Mouse (Mus musculus): ENCODE data around the gene Efna1. TPM values are rescaled to one million over a fixed set of nuclear protein-coding genes. Genes with fewer than 3 reads are reported as not detected.

The Efna1 gene
- polyA plus RNA-seq, 1 experiment from 2014 or later = 17.7 TPM

DNA sequence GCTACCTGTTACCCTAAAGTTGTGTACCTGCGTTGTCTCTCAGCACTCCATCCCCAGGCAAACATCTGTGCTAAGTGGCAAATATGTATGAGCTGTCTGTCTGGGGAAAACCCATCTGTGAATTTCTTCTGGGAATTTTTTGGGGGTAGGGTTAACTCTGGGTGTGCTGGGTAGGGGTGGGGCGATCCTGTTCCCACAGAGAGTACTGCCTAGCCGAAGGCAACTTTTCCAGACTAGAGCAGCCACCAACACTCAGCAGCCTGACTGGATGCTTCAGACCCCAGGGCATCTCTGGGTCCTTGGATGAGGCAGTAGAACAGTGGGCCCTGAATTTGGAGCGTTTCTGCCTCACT is 1.3 kb upstream of the Efna1 start:
- H3K9me3 ChIP-seq = no peaks in the 10 kb centered on the region
- H3K27me3 ChIP-seq (ENCODE audit: insufficient read depth, poor library complexity, severe bottlenecking) = peaks cover 53% of the 10 kb centered on the region
- H3K27ac ChIP-seq = peak overlapping the region; percentile 73
- H3K4me3 ChIP-seq = peak overlapping the region; percentile 62; the same call in 1 of the 2 replicates
- H3K4me1 ChIP-seq (replicated peaks) = peaks cover 59% of the 10 kb centered on the region
- no peak for DNase-seq (ENCODE audit: low spot score)
- 28% methylated on average over 4 of the region's 4 CpGs for WGBS
- H3K36me3 ChIP-seq = no peaks in the 10 kb centered on the region

DNA sequence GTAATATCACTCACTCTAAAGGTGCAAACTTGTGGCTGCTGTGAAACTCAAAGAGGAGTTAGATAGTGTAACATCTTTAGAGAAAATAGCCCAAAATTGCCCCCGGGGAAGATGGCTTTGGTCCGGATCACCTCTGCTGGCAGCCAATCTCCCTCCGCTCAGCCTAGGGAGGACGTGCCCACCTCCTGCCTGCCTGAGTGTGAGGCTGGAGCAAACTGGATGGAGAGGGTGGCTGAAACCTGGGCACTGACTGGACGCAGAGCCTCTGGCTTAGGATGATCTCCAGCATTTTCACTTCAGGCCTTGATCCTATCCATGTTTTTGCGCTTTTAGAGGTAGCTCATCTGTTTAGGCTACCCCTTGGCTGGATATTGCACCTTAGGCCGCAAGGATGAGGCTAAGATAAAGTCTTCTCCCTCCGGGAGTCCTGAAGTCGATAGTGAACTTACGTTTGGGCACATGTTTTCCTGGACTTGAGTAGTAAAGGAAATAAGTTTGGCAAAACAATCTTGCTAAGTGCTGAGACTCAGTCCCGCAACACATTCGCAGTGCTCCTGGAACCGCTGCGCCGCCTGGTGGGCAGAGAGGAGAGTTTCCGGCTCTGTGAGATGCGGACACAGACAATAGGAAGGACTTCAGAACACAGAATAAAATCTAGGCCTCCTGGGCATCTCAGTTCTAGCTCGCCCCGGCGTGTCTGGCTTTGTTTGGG is 793 bp upstream of the Efna1 start:
- Histone ChIP-seq H3K4me1 (replicated peaks) (peaks cover 64% of the 10 kb centered on the region), H3K27ac (peak overlapping the region; percentile 78), H3K9me3 (no peaks in the 10 kb centered on the region), H3K36me3 (no peaks in the 10 kb centered on the region), H3K4me3 (peak overlapping the region; percentile 62), H3K27me3 (ENCODE audit: insufficient read depth, poor library complexity, severe bottlenecking) (peaks cover 59% of the 10 kb centered on the region)
- DNase-seq (ENCODE audit: low spot score) = peak; percentile 87
- 11% methylated on average over 20 of the region's 20 CpGs for WGBS

DNA sequence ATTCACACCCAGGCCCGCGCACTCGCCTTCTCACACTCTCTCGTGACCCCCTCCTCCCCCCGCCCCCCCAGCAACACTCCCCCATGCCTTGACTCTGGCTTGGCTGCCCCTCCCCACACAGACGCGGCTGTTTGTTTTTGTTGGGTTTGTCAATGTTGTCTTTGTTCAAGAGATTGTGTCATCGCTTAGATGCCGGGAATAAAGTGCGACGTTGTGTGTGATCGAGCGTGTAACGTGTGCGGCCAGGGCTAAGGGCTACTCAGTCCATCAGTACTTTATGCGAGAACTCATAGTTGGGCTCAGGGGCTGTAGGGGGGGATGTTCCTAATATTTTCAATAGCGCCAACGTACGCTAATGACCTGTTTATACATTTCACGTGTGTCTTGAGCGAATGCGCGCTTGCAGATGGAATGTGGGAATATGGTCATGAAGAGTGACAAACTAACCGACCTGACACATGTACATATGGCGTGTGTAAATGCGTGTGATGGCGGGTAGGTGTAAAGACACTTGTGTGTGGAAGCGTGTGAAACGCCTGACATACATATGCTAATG is 814 bp downstream of the Efna1 start:
- H3K27me3 ChIP-seq (ENCODE audit: insufficient read depth, poor library complexity, severe bottlenecking) = peaks cover 69% of the 10 kb centered on the region
- peak overlapping the region; percentile 78 for H3K27ac ChIP-seq
- DNase-seq (ENCODE audit: low spot score) = peak; percentile 38
- H3K36me3 ChIP-seq = no peaks in the 10 kb centered on the region
- H3K4me3 ChIP-seq = peak overlapping the region; percentile 62
- no peaks in the 10 kb centered on the region for H3K9me3 ChIP-seq
- WGBS = under 1% methylated on average over 29 of the region's 29 CpGs
- H3K4me1 ChIP-seq (replicated peaks) = peaks cover 60% of the 10 kb centered on the region

DNA sequence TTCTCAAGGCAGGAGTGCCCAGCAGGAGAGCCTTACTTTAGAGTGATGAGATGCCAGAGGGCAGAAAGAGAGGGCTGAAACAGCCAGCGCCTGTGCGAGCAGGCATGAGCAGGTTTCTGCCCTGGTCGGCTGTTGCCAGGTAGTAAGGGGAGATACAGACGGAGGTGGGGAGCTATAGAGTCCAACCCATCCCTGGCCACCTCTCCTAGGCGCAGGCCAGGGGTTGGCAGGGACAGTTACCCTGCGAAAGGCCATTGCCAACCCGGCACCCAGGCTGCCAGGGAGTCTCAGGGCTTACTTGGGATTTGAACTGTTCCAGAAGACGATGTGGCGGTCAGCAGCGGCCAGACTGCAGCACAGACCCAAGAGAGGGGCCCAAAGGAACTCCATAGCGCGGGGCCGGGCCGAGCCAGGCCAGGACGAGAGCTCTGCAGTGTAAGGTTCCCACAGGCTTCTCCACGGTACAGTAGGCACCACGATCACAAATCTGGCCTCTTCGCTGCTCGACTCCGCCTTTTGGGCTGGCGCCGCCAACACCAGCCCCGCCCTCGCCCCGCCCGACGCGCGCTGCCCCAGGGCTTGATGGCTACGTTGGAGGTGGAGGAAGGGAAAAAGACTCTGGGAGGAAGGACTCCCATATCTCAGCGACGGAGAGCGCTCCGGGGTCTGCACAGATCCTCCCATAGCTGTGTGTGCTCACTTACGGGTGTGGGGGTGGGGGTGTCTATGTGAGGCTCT is 1.6 kb downstream of the Efna1 start:
- peak overlapping the region; percentile 62 for H3K4me3 ChIP-seq
- peak overlapping the region; percentile 78 for H3K27ac ChIP-seq
- peak; percentile 78 for DNase-seq (ENCODE audit: low spot score)
- H3K36me3 ChIP-seq = no peaks in the 10 kb centered on the region
- peaks cover 65% of the 10 kb centered on the region for H3K27me3 ChIP-seq (ENCODE audit: insufficient read depth, poor library complexity, severe bottlenecking)
- H3K9me3 ChIP-seq = no peaks in the 10 kb centered on the region
- WGBS = 2% methylated on average over 35 of the region's 35 CpGs
- H3K4me1 ChIP-seq (replicated peaks) = peaks cover 60% of the 10 kb centered on the region

DNA sequence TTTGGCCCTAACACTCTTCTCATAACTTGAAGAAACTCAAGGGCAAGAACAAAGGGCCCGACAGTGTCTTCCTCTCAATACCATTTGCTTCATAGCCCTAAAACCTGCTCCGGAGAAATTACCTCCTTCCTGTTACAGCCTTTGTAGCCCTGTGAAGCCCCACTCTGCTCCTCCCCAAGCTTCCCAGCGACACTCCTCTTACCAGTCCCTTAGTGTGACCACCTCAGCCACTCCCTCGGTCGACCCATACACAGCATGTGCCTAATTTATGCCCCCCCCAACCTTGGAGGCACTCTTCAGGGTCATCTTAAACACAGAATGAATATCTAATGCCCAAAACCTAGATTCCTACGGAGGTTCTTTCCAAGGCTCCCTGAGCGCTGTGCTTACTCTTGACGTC is 2.3 kb downstream of the Efna1 start:
- Histone ChIP-seq H3K27ac (peak overlapping the region; percentile 78), H3K27me3 (ENCODE audit: insufficient read depth, poor library complexity, severe bottlenecking) (peaks cover 65% of the 10 kb centered on the region)
- 18% methylated on average over 8 of the region's 8 CpGs for WGBS

DNA sequence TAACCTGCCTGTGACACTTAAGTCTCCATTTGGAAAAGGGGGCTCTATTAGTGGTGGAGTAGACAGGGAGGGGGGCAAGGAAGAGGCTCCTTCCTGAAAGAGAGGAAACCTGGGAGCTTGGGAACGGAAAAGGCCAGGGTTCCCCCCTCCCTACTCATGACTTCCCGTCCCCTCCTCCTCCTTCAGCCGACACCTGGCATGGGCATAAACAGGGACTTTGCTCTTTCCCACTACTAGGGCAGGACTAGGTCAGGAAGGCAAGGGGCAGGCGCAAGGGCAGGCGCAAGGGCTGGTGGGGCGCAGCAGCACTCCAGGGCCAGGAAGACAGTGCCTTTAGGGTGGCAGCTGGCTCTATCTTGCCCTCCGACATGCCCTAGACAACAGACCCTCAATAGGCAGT is 2.8 kb downstream of the Efna1 start:
- Histone ChIP-seq H3K4me3 (peak overlapping the region; percentile 62), H3K27ac (peak overlapping the region; percentile 78)
- 71% methylated on average over 7 of the region's 7 CpGs for WGBS

More for the DNA sequence above, 2.3 kb downstream of the Efna1 start:
- DNase-seq (ENCODE audit: low spot score) = no peak
- no peaks in the 10 kb centered on the region for H3K36me3 ChIP-seq
- H3K9me3 ChIP-seq = no peaks in the 10 kb centered on the region
- peaks cover 60% of the 10 kb centered on the region for H3K4me1 ChIP-seq (replicated peaks)
- peak overlapping the region; percentile 62 for H3K4me3 ChIP-seq

DNA sequence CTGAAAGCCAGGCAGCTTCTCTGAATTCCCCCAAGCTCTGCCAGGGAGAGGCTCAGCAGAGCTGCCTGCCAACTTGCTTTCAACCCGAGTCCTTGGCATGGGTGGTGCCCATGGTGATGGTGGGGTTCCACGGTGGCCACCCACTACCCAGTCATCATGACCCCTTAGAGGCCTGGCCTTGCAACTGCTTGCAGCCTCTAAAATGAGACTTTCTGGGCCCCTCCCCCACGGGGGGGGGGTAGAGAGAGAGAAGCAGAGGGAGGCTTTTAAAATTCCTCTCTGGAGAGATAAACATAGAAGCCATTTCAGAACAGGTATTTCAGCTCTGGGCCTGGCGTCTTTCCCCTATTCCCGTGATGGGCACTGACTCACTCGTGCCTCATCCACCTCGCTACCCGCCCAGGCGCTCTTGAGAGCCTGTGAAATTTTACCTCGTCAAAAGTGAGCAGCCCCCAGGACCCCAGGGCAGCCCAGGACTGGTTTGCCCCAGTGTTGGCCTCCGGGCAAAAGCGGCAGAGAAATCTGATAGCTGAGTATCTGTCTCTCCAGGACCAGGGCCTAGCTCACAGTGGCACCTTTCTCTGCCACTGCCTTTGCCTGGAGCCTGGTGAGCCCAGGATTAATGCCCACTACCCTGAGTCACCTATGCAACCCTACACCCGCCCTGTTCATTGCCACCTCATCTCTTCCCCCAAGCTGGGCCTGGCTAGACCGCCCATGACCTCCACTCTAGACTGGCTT is 3.5 kb downstream of the Efna1 start:
- peaks cover 60% of the 10 kb centered on the region for H3K4me1 ChIP-seq (replicated peaks)
- peaks cover 70% of the 10 kb centered on the region for H3K27me3 ChIP-seq (ENCODE audit: insufficient read depth, poor library complexity, severe bottlenecking)
- no peaks in the 10 kb centered on the region for H3K9me3 ChIP-seq
- 0 out of 2 replicates have a peak, but pooled peaks cover 2% of the 10 kb centered on the region for H3K36me3 ChIP-seq
- peak overlapping the region; percentile 62 for H3K4me3 ChIP-seq
- 50% methylated on average over 14 of the region's 14 CpGs for WGBS
- no peak for DNase-seq (ENCODE audit: low spot score)
- peak overlapping the region; percentile 78 for H3K27ac ChIP-seq

More for the DNA sequence above, 2.8 kb downstream of the Efna1 start:
- Histone ChIP-seq H3K9me3 (no peaks in the 10 kb centered on the region), H3K27me3 (ENCODE audit: insufficient read depth, poor library complexity, severe bottlenecking) (peaks cover 65% of the 10 kb centered on the region), H3K36me3 (no peaks in the 10 kb centered on the region), H3K4me1 (replicated peaks) (peaks cover 60% of the 10 kb centered on the region)
- DNase-seq (ENCODE audit: low spot score) = no peak

DNA sequence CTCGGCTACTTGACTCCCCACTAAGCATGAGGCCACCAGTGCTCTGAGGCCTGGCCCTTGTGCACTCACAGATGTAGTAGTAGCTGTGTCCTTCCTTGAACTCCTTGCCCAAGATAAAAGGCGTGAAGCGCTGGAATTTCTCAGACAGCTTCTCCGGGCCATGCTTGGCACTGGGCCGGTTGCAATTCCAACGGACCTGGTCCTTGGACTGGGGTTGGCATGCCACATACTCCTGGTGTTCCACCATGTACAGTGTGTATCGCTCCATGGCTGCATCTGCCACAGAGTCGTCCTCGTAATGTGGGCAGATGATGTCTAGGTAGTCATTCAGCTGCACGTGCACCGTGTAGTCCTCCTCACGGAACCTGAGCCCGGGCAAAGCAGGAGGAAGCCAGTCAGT is 4.9 kb downstream of the Efna1 start:
- WGBS = 92% methylated on average over 13 of the region's 13 CpGs
- 0 out of 2 replicates have a peak, but pooled peaks cover 6% of the 10 kb centered on the region for H3K36me3 ChIP-seq
- H3K9me3 ChIP-seq = no peaks in the 10 kb centered on the region
- H3K4me3 ChIP-seq = no peak overlapping the region
- DNase-seq (ENCODE audit: low spot score) = no peak
- H3K4me1 ChIP-seq (replicated peaks) = peaks cover 49% of the 10 kb centered on the region
- H3K27ac ChIP-seq = no peak overlapping the region
- H3K27me3 ChIP-seq (ENCODE audit: insufficient read depth, poor library complexity, severe bottlenecking) = peaks cover 70% of the 10 kb centered on the region

DNA sequence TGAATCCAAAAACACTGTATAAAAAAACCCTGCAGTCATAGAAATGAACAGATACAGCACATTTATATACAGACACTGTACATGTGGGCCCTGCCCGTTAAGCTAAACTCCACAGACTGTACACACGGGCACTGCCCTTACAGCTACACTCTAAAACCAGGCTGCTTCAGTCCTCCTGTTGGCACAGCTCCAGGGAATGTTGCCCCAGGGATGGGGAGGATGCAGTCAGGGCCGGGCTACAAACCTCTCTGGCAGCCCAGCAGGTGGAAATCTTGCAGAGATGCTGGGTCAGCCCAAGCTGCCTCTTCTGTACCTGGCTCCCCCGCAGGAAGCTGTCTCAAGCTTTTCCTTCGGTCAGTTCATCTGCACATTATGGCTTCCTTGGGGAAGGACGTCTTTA is 9.2 kb downstream of the Efna1 start:
- 74% methylated on average over 6 of the region's 6 CpGs for WGBS
- Histone ChIP-seq H3K27me3 (ENCODE audit: insufficient read depth, poor library complexity, severe bottlenecking) (peaks cover 47% of the 10 kb centered on the region), H3K27ac (no peak overlapping the region), H3K9me3 (no peaks in the 10 kb centered on the region), H3K4me1 (replicated peaks) (peaks cover 44% of the 10 kb centered on the region), H3K36me3 (peaks cover 13% of the 10 kb centered on the region), H3K4me3 (no peak overlapping the region)
- no peak for DNase-seq (ENCODE audit: low spot score)

DNA sequence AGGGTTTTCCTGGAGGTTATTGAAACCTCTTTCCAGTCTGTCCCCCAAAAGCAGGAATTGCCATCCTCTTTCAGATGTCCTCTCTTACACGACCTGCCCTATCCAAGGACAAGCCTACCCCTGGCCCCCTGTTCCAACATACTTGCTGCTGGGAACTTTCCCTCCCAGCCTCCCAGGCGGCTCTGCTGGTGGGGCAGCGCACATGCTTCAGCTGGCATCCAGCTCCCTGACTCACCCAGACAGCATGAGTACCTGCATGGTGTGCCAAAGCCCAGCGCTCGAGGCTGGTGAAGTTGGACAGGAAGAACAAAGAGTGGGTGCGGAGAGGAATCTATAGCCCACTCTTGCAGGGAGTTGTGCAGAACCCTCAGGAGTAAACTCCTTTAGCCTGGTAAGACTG is 10.1 kb downstream of the Efna1 start:
- DNase-seq (ENCODE audit: low spot score) = no peak
- Histone ChIP-seq H3K36me3 (peaks cover 13% of the 10 kb centered on the region), H3K4me3 (peak overlapping the region; percentile 65), H3K9me3 (no peaks in the 10 kb centered on the region), H3K27ac (peak overlapping the region; percentile 89), H3K4me1 (replicated peaks) (peaks cover 48% of the 10 kb centered on the region), H3K27me3 (ENCODE audit: insufficient read depth, poor library complexity, severe bottlenecking) (peaks cover 38% of the 10 kb centered on the region)
- WGBS = 73% methylated on average over 6 of the region's 6 CpGs

DNA sequence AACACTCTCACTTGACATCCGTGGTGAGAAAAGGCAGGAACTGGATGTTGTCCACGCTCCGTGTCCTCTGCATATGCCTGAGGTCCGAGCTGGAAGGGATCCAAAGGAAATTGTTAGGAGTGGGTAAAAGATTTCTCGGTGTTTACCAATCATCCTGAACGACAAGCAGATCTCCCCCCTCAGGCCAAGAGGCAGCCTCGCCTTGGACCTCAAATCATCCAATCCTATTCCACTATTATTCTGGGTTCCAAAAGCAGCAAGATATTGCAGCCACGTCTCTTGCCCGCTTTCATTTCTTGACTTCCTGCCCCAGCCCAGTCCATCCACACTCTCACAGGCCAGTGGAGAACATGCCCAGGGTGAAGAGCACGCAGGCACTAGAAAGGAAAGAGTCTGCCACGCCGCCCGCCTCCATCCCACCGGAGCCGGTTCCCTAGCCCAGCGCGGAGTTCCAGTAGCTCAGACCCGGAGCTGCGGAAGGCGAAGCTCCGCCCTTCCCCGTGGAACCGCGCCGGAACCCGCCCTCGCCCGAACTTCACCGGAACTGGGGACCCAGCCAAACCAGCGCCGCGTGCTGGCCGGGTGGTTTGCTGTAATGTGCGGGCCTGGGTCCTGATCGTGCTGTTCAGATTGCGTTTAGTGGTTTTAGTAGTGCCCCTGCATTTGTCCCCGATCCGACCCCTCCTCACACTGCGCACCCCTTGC is 10.7 kb downstream of the Efna1 start, which contains the start of gene Slc50a1:
TSS of gene Slc50a1 (minus strand) at position 520 of the 705 bp plus-strand sequence.
- H3K9me3 ChIP-seq = no peaks in the 10 kb centered on the region
- peak within 1 kb of the TSS; percentile 89 for H3K27ac ChIP-seq
- 7% methylated on average over 39 of the region's 39 CpGs for WGBS
- H3K4me3 ChIP-seq = peak within 1 kb of the TSS; percentile 65
- peaks cover 13% of the 10 kb centered on the region for H3K36me3 ChIP-seq
- peaks cover 36% of the 10 kb centered on the region for H3K27me3 ChIP-seq (ENCODE audit: insufficient read depth, poor library complexity, severe bottlenecking)
- peaks cover 50% of the 10 kb centered on the region for H3K4me1 ChIP-seq (replicated peaks)
- DNase-seq (ENCODE audit: low spot score) = peak; percentile 77

DNA sequence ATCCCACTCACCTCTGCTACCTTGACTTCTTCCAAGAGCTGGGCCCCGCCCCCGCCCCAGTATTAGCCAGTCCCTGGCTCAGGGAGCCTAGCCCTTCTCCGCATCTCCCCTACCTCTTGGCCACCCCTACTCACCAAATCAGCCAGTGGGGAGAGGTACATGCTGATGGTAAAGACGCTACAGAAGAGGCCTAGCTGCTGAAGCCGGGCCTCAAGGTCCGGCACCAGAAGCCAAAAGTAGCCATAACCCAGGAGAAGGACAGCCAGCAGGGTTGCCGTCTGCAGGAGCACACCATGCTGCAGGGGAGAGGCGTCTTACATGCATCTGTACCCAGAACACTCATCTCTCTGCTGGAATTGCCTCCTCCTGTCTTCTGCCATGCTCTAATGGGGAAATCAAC is 12.0 kb downstream of the Efna1 start:
- 49% methylated on average over 8 of the region's 8 CpGs for WGBS
- Histone ChIP-seq H3K4me1 (replicated peaks) (peaks cover 50% of the 10 kb centered on the region), H3K4me3 (0 out of 2 replicates have a peak overlapping the region, but pooled peaks have one; percentile 65), H3K27me3 (ENCODE audit: insufficient read depth, poor library complexity, severe bottlenecking) (peaks cover 36% of the 10 kb centered on the region), H3K27ac (no peak overlapping the region), H3K36me3 (peaks cover 13% of the 10 kb centered on the region), H3K9me3 (no peaks in the 10 kb centered on the region)
- DNase-seq (ENCODE audit: low spot score) = no peak

Data from hindbrain, embryonic 10.5 days (tissue).